Mouse (Mus musculus) liver, embryonic 14.5 days (tissue): Measurements from ENCODE around the gene Adam19.

Experiments
- CTCF ChIP-seq: IDR thresholded peaks from 2 replicates; pipeline ENCODE4 v1.5.1; 2016; ENCODE audit warnings: antibody characterized with exemption, low read depth, control low read depth
- EP300 ChIP-seq: IDR thresholded peaks from 2 replicates; pipeline ENCODE4 v1.6.1; 2016; ENCODE audit warnings: antibody characterized with exemption, low read depth

GRCm38 (mm10) chr11:46068756-46069407, 13.1 kb downstream of the Adam19 start:
- no peak for TF ChIP-seq CTCF
- no peak for TF ChIP-seq EP300
